Mouse (Mus musculus): Measurements from ENCODE around the gene Esrrg. TPM values are rescaled to one million over a fixed set of nuclear protein-coding genes. Genes with fewer than 3 reads are reported as not detected.

The Esrrg gene
- polyA plus RNA-seq, 1 experiment, result 1.0 TPM

- H3K27me3 ChIP-seq (ENCODE audit: control insufficient read depth, insufficient read depth, low read length), result no peaks in the 10 kb centered on the region
- no peak for TF ChIP-seq CTCF (IDR thresholded peaks at IDR 0.05; ENCODE audit: borderline replicate concordance, control insufficient read depth, extremely low read depth, insufficient read depth, low read length, poor library complexity)
- no peak for TF ChIP-seq POLR2A (IDR thresholded peaks at IDR 0.05; ENCODE audit: control insufficient read depth, extremely low read depth, insufficient read depth, low read length, poor library complexity)
- no peak for DNase-seq
- H3K27ac ChIP-seq (ENCODE audit: control insufficient read depth, insufficient read depth, low read length), result no peak overlapping the region
- no peaks in the 10 kb centered on the region for H3K36me3 ChIP-seq (ENCODE audit: control insufficient read depth, insufficient read depth, low read length)
- no peak overlapping the region for H3K4me3 ChIP-seq (ENCODE audit: control insufficient read depth, insufficient read depth, low read length)
- 90% methylated on average over 12 of the region's 12 CpGs for WGBS
- no peaks in the 10 kb centered on the region for H3K4me1 ChIP-seq (replicated peaks; ENCODE audit: control insufficient read depth, insufficient read depth, low read length)
Observed at GRCm38 (mm10) chr1:187740531-187740930, 131.9 kb downstream of the Esrrg start.

GRCm38 (mm10) chr1:187741306-187741705 lies 132.7 kb downstream of the Esrrg start:
- Histone ChIP-seq H3K27me3 (ENCODE audit: control insufficient read depth, insufficient read depth, low read length) (no peaks in the 10 kb centered on the region), H3K36me3 (ENCODE audit: control insufficient read depth, insufficient read depth, low read length) (no peaks in the 10 kb centered on the region), H3K27ac (ENCODE audit: control insufficient read depth, insufficient read depth, low read length) (no peak overlapping the region), H3K4me3 (ENCODE audit: control insufficient read depth, insufficient read depth, low read length) (no peak overlapping the region), H3K4me1 (replicated peaks; ENCODE audit: control insufficient read depth, insufficient read depth, low read length) (no peaks in the 10 kb centered on the region)
- TF ChIP-seq CTCF (IDR thresholded peaks at IDR 0.05; ENCODE audit: borderline replicate concordance, control insufficient read depth, extremely low read depth, insufficient read depth, low read length, poor library complexity) (no peak), POLR2A (IDR thresholded peaks at IDR 0.05; ENCODE audit: control insufficient read depth, extremely low read depth, insufficient read depth, low read length, poor library complexity) (no peak)
- no peak for DNase-seq
- 93% methylated on average over 7 of the region's 7 CpGs for WGBS

- TF ChIP-seq CTCF (IDR thresholded peaks at IDR 0.05; ENCODE audit: borderline replicate concordance, control insufficient read depth, extremely low read depth, insufficient read depth, low read length, poor library complexity), result no peak
- no peak for TF ChIP-seq POLR2A (IDR thresholded peaks at IDR 0.05; ENCODE audit: control insufficient read depth, extremely low read depth, insufficient read depth, low read length, poor library complexity)
- Histone ChIP-seq H3K4me1 (replicated peaks; ENCODE audit: control insufficient read depth, insufficient read depth, low read length) (no peaks in the 10 kb centered on the region), H3K36me3 (ENCODE audit: control insufficient read depth, insufficient read depth, low read length) (no peaks in the 10 kb centered on the region), H3K4me3 (ENCODE audit: control insufficient read depth, insufficient read depth, low read length) (no peak overlapping the region), H3K27me3 (ENCODE audit: control insufficient read depth, insufficient read depth, low read length) (no peaks in the 10 kb centered on the region), H3K27ac (ENCODE audit: control insufficient read depth, insufficient read depth, low read length) (no peak overlapping the region)
- no peak for DNase-seq
- 88% methylated on average over 8 of the region's 8 CpGs for WGBS
Observed at GRCm38 (mm10) chr1:187742071-187742470, 133.5 kb downstream of the Esrrg start.

- TF ChIP-seq POLR2A (IDR thresholded peaks at IDR 0.05; ENCODE audit: control insufficient read depth, extremely low read depth, insufficient read depth, low read length, poor library complexity) (no peak), CTCF (IDR thresholded peaks at IDR 0.05; ENCODE audit: borderline replicate concordance, control insufficient read depth, extremely low read depth, insufficient read depth, low read length, poor library complexity) (no peak)
- Histone ChIP-seq H3K27ac (ENCODE audit: control insufficient read depth, insufficient read depth, low read length) (no peak overlapping the region), H3K36me3 (ENCODE audit: control insufficient read depth, insufficient read depth, low read length) (no peaks in the 10 kb centered on the region), H3K4me3 (ENCODE audit: control insufficient read depth, insufficient read depth, low read length) (no peak overlapping the region), H3K4me1 (replicated peaks; ENCODE audit: control insufficient read depth, insufficient read depth, low read length) (no peaks in the 10 kb centered on the region), H3K27me3 (ENCODE audit: control insufficient read depth, insufficient read depth, low read length) (no peaks in the 10 kb centered on the region)
- no peak for DNase-seq
- 93% methylated on average over 3 of the region's 3 CpGs for WGBS
Observed at GRCm38 (mm10) chr1:187749294-187749693, 140.7 kb downstream of the Esrrg start.

GRCm38 (mm10) chr1:187749931-187750330 lies 141.3 kb downstream of the Esrrg start:
- no peak for DNase-seq
- TF ChIP-seq POLR2A (IDR thresholded peaks at IDR 0.05; ENCODE audit: control insufficient read depth, extremely low read depth, insufficient read depth, low read length, poor library complexity) (no peak), CTCF (IDR thresholded peaks at IDR 0.05; ENCODE audit: borderline replicate concordance, control insufficient read depth, extremely low read depth, insufficient read depth, low read length, poor library complexity) (no peak)
- H3K4me1 ChIP-seq (replicated peaks; ENCODE audit: control insufficient read depth, insufficient read depth, low read length), result no peaks in the 10 kb centered on the region
- no peaks in the 10 kb centered on the region for H3K36me3 ChIP-seq (ENCODE audit: control insufficient read depth, insufficient read depth, low read length)
- H3K27me3 ChIP-seq (ENCODE audit: control insufficient read depth, insufficient read depth, low read length), result no peaks in the 10 kb centered on the region
- WGBS, result 71% methylated on average over 5 of the region's 5 CpGs
- no peak overlapping the region for H3K4me3 ChIP-seq (ENCODE audit: control insufficient read depth, insufficient read depth, low read length)
- no peak overlapping the region for H3K27ac ChIP-seq (ENCODE audit: control insufficient read depth, insufficient read depth, low read length)

- 97% methylated on average over 13 of the region's 13 CpGs for WGBS
- Histone ChIP-seq H3K4me1 (replicated peaks; ENCODE audit: control insufficient read depth, insufficient read depth, low read length) (no peaks in the 10 kb centered on the region), H3K27me3 (ENCODE audit: control insufficient read depth, insufficient read depth, low read length) (no peaks in the 10 kb centered on the region), H3K36me3 (ENCODE audit: control insufficient read depth, insufficient read depth, low read length) (no peaks in the 10 kb centered on the region), H3K27ac (ENCODE audit: control insufficient read depth, insufficient read depth, low read length) (no peak overlapping the region), H3K4me3 (ENCODE audit: control insufficient read depth, insufficient read depth, low read length) (no peak overlapping the region)
- no peak for DNase-seq
- TF ChIP-seq CTCF (IDR thresholded peaks at IDR 0.05; ENCODE audit: borderline replicate concordance, control insufficient read depth, extremely low read depth, insufficient read depth, low read length, poor library complexity) (no peak), POLR2A (IDR thresholded peaks at IDR 0.05; ENCODE audit: control insufficient read depth, extremely low read depth, insufficient read depth, low read length, poor library complexity) (no peak)
Observed at GRCm38 (mm10) chr1:187755528-187755927, 146.9 kb downstream of the Esrrg start.

- 98% methylated on average over 1 of the region's 1 CpGs for WGBS
- no peak overlapping the region for H3K27ac ChIP-seq (ENCODE audit: control insufficient read depth, insufficient read depth, low read length)
- H3K4me1 ChIP-seq (replicated peaks; ENCODE audit: control insufficient read depth, insufficient read depth, low read length), result no peaks in the 10 kb centered on the region
- no peak overlapping the region for H3K4me3 ChIP-seq (ENCODE audit: control insufficient read depth, insufficient read depth, low read length)
- DNase-seq, result no peak
- H3K36me3 ChIP-seq (ENCODE audit: control insufficient read depth, insufficient read depth, low read length), result no peaks in the 10 kb centered on the region
- TF ChIP-seq CTCF (IDR thresholded peaks at IDR 0.05; ENCODE audit: borderline replicate concordance, control insufficient read depth, extremely low read depth, insufficient read depth, low read length, poor library complexity) (no peak), POLR2A (IDR thresholded peaks at IDR 0.05; ENCODE audit: control insufficient read depth, extremely low read depth, insufficient read depth, low read length, poor library complexity) (no peak)
- no peaks in the 10 kb centered on the region for H3K27me3 ChIP-seq (ENCODE audit: control insufficient read depth, insufficient read depth, low read length)
Observed at GRCm38 (mm10) chr1:187757981-187758380, 149.4 kb downstream of the Esrrg start.
